Mouse (Mus musculus) right cerebral cortex, postnatal 10 days (tissue): ENCODE measurements at regions not wholly inside any gene's neighbourhood (a gene's known extent, or its start where the extent isn't known, plus 50 kb on each side); places are given as distances from the start of the nearest gene placed in this dataset.

Source experiments
- DNase-seq, 2 experiments: peaks; one replicate each; pipeline ENCODE4 v3.0.0; 2021; ENCODE audit warnings: low spot score in 2 of 2

DNA sequence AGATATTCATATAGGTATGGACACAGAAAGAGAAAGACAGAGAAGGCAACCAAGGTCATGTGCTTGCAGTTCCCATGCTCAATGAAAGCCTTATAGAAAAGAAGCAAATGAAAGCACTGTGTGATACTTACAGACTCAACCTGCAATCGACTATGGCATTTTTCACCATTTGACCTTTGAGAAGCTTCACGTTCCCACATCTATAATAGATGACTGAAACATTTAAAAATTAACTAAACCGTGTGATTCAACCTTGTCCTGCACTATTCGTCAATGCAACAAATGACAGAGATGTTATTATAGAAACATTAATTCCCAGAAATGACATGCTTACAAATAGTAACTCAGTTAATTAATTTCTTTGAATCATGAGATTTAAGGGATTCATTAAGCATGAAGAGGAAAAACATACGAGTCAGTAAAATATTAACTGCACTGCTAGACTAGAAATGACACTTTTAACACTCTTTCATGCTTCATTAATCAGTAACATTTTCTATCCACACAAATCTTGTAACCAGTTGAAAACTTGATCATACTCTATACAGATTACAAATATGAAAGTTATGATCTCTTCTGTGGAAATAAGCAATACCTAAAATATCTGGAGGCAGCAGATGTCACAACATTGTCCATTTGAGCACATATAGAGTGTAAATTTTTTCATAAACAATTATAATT lies 545.2 kb upstream of the N6amt1 start:
- no peak for DNase-seq

DNA sequence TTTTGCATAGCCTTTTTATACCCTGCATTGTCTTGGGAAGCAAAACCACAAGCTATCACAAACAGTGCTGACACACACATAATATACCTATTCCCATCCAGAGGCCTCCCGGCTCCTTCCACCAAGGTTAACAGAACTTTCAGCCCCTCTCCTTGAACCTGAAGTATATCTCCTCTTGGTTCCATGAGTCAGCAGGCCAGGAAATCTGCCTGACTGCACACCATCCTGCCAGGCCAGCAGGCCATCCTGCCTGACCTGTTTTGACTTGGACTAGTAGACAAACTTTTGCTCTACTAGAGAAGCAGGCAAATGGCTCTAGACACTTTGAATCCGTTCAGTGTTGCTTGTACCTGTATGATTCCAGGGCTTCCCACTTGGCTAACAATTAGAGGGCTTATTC lies 547.6 kb upstream of the N6amt1 start:
- DNase-seq, result no peak

DNA sequence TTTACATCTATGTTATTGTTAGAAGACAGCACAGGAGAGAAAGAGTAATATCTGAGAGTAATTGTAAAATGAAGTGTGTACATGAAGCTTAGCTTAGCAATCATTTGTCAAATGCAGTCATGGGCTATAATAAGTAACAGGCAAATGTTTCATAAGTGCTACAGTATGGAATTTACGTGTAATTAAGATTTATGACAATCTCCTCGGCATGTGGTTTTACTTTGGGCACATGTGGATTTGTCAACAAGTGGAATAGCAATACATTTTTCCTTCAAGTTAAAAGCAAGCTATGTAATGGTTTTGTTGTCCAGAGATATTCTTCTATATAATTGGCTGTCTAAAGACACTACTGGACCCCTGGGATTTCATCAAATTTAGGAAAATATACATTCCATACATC lies 577.9 kb upstream of the N6amt1 start:
- DNase-seq, result no peak

DNA sequence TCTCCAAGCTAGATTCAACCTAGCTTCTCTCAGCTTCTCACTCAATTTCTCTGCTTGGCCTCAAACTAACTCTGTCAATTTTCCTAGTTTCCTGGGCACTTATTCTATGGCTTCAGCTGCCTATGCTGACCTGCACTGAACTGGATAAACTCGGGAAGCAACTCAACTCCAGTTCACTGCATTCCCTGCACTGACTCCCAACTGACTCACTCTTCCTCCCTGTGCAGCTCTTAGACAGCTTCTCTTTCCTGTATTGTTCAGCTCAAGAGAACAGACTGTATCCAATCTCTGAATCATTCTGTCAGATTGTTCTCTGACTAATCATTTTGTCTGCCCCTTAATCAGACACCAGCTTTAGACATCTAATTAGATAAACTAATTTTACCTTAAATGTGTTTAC lies 581.4 kb upstream of the N6amt1 start:
- no peak for DNase-seq

DNA sequence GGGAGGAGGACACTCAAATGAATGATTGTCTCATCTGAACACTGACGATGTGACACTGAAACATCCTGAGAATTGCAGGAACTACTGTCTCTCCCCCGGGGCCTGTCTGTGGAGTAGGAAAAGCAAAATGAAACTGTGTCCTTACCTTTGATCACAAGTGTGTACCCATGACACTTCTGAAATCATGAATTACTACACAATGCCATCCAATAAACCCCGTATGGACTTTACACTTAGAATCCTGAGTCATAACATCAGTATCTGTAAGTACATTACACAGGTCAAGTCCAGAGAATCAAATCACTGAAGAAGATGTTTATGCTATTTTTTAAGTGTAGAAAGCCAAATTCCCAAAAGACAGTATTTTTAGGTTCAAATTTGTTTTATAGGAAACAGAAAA lies 585.1 kb upstream of the N6amt1 start:
- no peak for DNase-seq

DNA sequence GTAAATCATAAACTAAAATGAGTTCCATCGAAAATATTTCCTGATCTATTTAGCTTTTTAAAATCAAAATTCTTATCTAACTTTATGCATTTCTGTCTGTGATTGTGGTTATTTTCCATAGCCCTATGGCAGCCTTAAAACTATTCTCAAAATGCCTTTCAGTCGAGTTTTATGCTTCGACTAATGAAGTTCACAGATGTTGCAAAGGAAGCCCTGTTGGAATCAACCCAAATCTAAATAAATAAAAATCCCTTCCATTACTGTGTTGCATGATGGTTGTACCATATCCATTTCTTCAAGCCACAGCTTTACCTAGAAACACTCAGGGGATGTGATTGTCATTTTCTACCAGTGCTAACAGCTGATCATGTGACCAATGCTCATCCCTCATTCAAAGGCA lies 585.6 kb upstream of the N6amt1 start:
- no peak for DNase-seq

DNA sequence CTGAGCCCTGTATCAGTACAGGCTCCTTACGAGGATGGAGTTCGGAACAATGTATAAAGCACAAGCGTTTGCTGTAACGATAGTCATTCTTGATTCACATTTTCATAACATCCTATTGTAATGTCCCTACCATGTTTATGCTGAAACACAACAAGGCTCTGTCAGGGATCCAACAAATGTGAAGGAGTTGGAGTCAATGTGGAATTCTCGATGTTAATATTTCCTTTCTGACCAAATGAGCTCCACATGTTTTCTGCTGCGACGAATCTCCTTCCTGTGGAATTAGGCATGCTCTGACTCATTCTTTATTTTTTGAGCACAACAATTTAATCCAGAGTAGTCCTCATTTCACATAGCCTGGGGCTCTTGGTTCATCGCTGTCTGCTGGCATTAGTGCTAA lies 588.0 kb upstream of the N6amt1 start:
- DNase-seq, result no peak

DNA sequence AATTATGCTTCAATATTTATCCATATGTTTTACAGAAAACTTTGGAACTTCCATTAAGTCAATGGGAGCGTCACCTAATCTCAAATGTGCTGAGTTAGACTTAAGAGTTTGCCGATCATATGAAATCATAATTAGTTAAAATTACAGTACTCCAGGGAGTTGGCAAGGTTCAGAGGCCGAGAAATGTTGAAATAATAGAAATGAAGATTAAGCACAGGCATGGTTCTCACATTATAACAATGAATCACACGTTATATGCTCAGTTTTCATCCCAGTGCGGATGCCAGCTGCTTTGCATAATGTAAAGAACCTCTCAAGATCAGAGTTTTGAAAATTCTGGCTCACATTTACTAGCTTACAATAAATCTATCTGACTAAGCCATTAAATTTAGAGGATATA lies 612.7 kb upstream of the N6amt1 start:
- no peak for DNase-seq

DNA sequence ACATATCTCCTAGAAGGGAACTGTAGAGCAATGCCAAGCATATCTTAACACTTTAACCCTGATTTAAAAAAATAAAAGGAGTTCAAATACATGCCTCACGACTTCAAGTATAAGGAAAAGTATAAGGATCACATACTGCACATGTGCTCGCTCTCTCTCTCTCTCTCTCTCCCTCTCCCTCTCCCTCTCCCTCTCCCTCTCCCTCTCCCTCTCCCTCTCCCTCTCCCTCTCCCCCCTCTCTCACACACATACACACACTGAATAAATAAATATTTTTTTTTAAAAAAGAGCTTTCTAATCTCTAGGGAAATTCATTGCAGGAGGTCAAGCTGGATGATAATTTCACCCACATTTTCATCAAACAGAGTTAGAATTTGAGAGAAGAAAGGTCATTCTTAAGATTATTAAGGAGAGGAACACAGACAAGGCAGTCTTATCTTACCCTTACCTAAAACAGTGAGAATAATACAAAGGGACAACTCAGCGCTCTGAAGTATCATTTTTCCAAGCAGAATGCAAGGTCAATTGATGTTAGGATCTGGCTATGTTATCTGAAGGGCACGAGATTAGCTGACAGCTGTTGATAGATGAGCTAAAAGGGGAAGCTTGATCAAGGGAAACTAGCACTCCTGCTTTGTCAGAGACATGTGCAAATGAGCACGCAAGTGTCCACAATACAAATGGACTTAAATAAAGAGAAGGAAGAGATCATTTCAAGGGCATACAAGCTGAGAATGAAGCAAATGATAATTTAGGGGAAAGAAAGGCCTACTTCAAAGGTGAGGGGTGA lies 634.8 kb upstream of the N6amt1 start:
- DNase-seq, result no peak

DNA sequence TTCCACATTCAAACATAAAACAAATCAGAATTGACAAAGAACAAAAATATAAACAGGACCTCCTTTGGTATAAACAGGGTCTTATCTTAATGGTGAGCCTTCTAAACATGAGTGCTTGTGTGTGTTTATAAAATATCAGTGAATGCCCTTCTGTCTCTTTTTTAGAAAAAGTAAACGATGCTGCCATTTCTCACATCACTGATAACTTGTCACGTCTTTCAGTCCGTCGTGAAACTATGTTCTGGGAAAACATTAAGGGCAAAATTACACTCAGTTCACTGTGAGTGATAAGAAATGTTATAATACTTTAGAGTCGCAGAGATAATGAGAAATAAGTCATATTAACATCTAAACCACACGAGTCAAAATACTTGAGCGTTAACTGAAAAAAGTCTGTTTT lies 635.6 kb upstream of the N6amt1 start:
- DNase-seq, result no peak

DNA sequence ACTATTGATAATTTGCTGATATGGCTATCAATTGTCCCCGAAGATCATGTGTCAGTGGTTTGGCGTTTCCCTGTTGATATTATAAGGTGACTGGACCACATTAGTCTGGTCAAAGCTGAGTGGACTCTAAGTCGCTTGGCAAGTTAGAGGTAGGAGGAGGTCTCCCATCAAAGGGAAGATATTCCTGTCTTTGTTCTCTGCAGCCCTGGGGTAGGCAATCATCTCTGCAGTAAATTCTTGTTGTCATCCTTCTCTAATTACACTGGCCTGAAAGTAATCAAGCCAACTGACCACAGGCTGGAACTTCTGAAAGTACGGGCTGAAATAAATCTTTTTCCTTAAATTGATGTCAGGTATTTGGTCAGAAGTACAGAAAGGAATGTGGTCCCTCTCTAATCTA lies 652.3 kb upstream of the N6amt1 start:
- DNase-seq, result no peak

DNA sequence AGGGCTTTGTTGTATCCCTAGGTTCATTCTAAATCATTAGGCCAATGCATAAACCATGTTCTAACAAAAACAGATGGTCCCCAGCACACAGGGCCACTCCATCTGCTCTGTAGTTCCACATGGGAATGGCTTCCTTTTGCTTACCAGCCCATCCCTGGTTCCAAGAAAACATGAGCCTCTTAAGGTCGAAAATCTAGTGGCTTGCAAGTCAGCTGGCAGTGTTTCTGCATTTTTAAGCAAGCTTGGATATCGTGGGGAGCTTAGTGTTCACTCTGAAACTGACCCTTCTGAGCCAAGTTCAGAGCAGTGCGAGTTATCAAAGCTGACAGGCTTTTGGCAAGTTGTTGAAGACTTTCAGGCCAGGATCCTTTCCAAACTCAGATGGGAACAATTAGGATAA lies 659.5 kb upstream of the N6amt1 start:
- DNase-seq, result no peak

DNA sequence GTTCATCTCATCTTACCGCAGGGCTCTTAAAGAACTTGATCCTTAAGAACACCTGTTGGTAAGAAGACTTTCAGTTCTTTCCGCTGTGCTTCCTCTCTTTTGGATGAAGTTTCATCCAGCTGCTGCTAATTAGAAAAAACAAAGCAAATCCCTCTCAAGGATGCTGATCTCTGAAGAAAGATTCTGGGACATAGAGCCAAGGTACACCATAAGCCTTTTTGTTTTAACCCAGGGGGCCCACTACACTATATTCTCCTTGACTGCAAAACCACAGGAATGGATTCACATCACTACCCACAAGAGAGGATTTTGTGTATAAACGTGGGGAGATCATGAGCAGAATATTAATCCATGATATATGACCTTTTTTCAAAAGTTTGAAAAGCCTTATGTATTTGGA lies 694.8 kb upstream of the N6amt1 start:
- DNase-seq, result no peak

DNA sequence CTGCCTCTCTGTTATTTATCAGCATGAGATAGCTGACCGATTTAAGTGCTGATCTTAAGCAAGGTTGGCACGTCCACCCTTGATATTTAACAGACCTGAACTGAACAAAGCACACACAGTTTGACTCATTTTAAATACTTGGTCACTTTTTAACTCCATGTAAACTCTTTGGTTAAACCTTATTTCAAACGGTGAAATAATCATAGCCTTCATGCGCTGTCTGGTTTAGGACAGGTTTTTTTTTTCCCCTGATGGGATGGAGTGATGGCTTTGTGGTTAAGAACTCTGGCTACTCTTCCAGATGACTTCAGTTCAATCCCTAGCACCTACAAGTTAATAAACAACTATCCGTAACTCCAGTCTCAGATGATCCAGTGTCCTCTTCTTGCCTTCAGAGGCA lies 706.7 kb upstream of the N6amt1 start:
- DNase-seq, result no peak

DNA sequence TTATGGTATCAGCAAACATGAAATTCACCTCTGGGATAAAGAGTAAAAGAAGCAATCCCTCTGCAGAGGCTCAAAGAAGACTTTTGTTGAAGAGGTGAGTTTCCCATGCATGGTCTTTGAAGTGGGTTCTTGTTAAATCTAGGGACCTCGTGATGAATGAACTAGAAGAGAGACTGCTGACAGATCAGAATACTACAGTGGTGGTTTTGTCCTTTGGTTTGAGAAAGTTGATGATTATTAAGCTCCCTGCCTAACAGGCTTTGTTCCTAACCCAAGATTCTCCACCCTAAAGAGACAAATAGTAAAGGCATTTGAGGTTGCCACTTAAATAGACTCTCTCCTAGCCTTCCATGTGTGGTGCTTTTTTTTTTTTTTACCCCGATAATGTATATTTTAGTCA lies 707.2 kb upstream of the N6amt1 start:
- no peak for DNase-seq

DNA sequence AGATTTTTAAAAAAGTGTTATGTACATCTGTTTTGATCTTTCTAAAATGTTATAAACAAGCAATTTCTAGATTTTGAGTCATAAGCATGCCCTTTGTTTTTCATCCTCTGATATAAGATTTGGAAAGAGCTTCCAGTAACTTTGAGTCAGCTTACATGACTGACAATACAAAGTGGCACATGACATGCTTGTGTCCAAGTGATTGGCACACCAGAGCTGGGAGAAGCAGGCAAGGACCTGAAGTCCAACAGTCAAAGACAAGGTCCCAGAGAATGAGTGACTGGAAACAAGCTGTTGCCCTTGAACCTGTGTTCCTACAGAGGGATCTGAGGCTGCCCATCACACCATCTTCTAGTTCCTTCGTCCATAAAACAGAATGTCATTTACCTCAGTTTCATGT lies 708.5 kb upstream of the N6amt1 start:
- DNase-seq, result no peak

DNA sequence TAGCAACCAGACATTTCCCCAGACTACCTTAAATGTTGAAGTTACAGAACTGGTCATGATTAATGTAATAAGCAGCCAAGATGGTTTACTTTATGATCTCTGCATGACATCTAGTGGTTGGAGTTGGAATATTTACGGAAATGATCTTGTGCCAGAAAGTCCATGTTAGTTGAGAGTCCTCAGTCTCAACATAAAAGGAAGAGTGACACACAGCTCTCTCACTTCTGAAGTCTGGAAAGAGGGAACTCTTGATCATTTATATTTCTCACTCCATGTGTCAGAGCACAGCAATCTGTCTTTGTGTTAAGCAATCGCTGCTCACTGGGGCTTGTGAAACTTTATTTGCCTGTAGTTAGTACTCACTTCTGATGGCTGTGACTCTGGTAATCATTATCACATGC lies 709.1 kb upstream of the N6amt1 start:
- DNase-seq, result peak; percentile 21 to 34

DNA sequence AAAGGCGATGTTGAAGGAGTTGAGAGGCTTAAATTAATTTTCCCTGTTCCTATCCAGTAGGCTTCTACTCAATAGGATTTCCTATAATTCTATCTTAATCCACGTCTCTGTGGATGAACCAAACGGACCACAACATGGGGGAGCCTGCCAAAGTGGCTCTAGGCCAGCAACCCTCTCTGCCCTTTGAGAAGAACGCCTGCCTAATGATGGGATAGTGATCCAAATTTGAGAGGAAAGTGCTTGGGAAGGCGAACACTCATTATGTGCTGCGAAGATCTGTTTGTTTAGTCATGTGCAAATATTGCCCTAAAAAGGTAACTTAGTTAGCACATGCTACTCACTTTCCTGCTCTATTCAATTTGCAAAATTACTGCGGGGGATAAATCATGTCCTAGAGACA lies 702.5 kb upstream of the Adamts5 start:
- peak; percentile 21 to 30 for DNase-seq

DNA sequence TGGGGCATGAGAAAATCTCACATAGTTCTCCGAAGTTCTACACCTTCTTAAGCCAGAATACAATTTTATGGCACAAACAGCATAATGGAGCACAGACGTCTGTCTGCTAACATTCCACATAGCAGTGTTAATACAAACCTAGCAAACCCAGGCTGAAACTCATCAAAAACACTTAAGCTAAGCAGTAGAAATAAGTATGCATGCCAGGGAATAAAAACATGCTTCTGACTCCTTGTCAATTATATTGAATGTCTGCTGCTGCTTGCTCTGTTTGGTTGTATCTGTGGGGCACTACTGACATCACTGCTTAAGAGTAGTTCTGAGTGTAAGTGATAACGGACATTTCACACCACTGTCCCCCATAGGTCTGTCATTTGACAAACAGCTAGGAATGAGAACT lies 693.4 kb upstream of the Adamts5 start:
- no peak for DNase-seq

DNA sequence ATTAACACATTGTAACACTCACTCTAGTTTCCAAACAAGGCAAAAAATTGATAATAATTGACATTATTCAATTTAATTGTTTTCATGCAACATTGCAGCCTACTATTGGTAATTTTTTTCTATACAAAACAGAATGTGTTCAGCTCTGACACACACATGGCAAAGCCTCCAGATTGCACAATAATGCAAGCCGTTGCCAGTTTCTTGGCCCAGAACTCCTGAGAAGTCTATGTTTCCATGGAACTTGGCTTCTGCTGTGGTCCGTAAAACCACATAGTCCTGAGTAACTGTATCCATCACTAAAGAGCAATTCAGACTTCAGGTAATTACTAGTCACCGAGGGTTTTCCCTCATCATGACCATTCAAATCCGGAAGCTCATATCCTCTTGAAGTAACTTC lies 684.4 kb upstream of the Adamts5 start:
- no peak for DNase-seq

DNA sequence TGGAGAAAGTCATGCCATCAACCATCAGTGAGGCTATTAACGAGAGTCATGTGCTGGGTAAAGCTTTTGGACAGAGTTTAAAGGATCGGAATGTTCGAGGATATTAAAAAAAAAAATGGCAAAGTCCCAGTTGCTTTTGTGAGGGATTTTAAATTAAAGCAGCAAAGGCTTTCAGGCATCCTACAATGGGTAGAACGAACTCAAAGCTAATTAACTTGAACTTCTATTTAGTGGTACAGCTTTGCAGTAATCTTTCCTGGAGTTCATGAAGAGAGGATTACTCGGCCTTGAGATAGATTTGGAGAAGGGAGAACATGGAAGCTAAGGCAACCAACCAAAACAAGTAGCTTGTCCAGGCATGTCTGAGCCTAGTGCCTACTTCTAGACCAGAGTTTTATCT lies 676.7 kb upstream of the Adamts5 start:
- DNase-seq, result no peak

DNA sequence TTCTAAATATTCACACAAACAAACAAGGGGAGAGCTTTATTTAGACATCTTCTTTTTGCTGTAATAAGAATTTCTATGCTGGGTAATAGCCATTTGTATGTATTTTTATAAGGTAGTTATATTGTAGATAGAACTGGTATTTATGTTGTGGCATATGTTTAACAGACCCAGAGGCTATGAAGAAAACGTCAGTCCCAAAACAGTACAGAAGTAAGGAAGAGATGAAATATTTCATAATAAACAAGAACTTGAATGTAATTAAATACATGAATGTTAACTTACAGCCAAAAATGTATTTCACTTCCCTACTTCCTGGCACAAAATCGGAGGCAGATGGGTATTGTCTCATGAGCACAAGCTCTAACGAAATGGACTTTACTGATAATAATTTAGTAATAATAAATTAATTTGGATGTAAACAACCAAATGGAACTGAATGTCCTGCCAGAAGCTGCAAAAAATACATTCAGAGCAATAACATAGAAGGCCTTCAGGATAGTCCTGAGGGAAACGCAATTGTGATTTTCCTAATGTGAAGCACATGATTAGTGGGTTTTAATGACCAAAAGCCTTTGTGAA lies 645.9 kb upstream of the Adamts5 start:
- DNase-seq, result no peak

DNA sequence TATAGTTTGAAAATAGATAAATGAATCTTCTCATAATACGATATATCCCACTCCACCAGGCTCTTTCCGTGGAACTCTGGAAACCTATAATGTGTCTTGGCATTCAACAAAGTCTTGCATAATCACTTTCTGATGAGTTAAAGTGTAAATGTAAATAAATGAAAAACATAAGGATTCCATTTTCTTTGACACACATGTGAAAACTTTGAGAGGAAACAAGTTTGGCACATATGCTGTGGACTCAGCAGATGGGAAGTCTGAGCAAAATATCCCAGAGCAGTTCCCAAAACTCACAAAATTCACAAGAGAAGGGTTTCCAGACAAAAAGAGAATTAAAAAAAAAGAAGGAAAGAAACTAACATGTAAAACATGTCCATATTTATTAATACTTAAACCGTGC lies 645.3 kb upstream of the Adamts5 start:
- no peak for DNase-seq
